Mouse (Mus musculus): Measurements from ENCODE around the gene S100a4. TPM values are rescaled to one million over a fixed set of nuclear protein-coding genes. Genes with fewer than 3 reads are reported as not detected.

Gene S100a4
- total RNA-seq, 2 experiments from 2014 or later = 3.6 to 7.5 TPM

GRCm38 (mm10) chr3:90652878-90653508 lies 49.4 kb downstream of the S100a4 start:
- intact Hi-C loops (cut with DNase I) = loop anchor here (1.0 to 10.0 kb wide), 4 partner anchors 38 to 238 kb away; partner anchors contain the start of genes Chtop and Snapin
- peak; percentile 85 to 88 for DNase-seq (ENCODE audit: low spot score in 2 of 2)

GRCm38 (mm10) chr3:90653717-90654116 lies 50.1 kb downstream of the S100a4 start, which contains the start of gene S100a7a:
Gene S100a7a (plus strand): TSS chr3:90654017.
- intact Hi-C loops (cut with DNase I) = loop anchor here (1.0 to 10.0 kb wide), 4 partner anchors 39 to 239 kb away; partner anchors contain the start of genes Chtop and Snapin

More at GRCm38 (mm10) chr3:90653717-90654116, 50.1 kb downstream of the S100a4 start, which contains the start of gene S100a7a:
- no peak for DNase-seq (ENCODE audit: low spot score in 2 of 2)

Other genes with a start within 250 kb of the S100a4 start
- 1 to 10 TPM; 7.2 to 8.1 TPM for gene Slc27a3, start 213.8 kb upstream of the S100a4 start, total RNA-seq (2021)
- 10 to 100 TPM; 64.3 to 70.2 TPM for gene Ints3, start 170.1 kb upstream of the S100a4 start, total RNA-seq (2021)
- gene Npr1, start 137.9 kb upstream of the S100a4 start, total RNA-seq (2021) = 1 to 10 TPM; 3.0 to 3.1 TPM
- gene Ilf2, start 127.6 kb upstream of the S100a4 start, total RNA-seq (2021) = 10 to 100 TPM; 81.2 to 84.6 TPM
- 10 to 100 TPM; 46.6 to 52.8 TPM for gene Snapin, start 112.7 kb upstream of the S100a4 start, total RNA-seq (2021)
- gene Chtop, start 94.3 kb upstream of the S100a4 start, total RNA-seq (2021) = 100 to 1,000 TPM; 177 to 179 TPM
- gene S100a1, start 89.4 kb upstream of the S100a4 start, total RNA-seq (2021) = 100 to 1,000 TPM; 113 to 116 TPM
- gene S100a13, start 89.3 kb upstream of the S100a4 start, total RNA-seq (2021) = 10 to 100 TPM; 17.0 to 21.1 TPM
- under 1 TPM; 0.50 to 0.71 TPM for gene S100a14, start 76.9 kb upstream of the S100a4 start, total RNA-seq (2021)
- gene S100a16, start 66.5 kb upstream of the S100a4 start, total RNA-seq (2021) = 10 to 100 TPM; 73.7 to 82.8 TPM
- 1 to 10 TPM; 1.1 to 1.4 TPM for gene S100a3, start 43.2 kb upstream of the S100a4 start, total RNA-seq (2021)
- gene S100a2, start 13.5 kb upstream of the S100a4 start, total RNA-seq (2021) = not detected
- not detected for gene Gm42674, start 1.9 kb upstream of the S100a4 start, total RNA-seq (2021)
- gene S100a5, start 4.8 kb downstream of the S100a4 start, total RNA-seq (2021) = not detected
- gene S100a6, start 9.1 kb downstream of the S100a4 start, total RNA-seq (2021) = 10 to 100 TPM; 24.6 to 31.1 TPM
- gene S100a7a, start 50.2 kb downstream of the S100a4 start, total RNA-seq (2021) = under 1 TPM; 0.69 to 0.94 TPM
- not detected for gene S100a8, start 65.2 kb downstream of the S100a4 start, total RNA-seq (2021)
- gene S100a9, start 92.0 kb downstream of the S100a4 start, total RNA-seq (2021) = not detected
- not detected for gene Pglyrp4, start 123.1 kb downstream of the S100a4 start, total RNA-seq (2021)
- not detected for gene Gm5849, start 174.1 kb downstream of the S100a4 start, total RNA-seq (2021)